Mouse (Mus musculus): Measurements from ENCODE around the gene Mok. TPM values are rescaled to one million over a fixed set of nuclear protein-coding genes. Genes with fewer than 3 reads are reported as not detected.

The Mok gene
- polyA plus RNA-seq, 1 experiment: 3.3 TPM

DNA sequence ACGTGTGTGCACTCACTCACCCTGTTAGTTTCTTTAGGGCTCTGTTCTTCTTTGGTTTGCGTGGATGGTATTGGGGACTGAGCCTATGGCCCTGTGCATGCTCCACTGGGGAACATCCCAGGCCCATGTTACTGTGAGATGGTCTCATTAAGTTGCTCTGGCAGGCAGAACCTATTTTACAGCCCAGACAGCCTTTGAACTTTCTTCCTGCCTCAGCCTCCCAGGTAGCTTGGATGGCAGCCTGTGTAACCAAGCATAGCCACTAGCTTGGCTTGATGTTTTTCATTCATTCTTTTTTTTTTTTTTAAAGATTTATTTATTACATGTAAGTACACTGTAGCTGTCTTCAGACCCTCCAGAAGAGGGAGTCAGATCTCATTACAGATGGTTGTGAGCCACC, 44.5 kb upstream of the Mok start:
- TF ChIP-seq MAX (IDR thresholded peaks at IDR 0.05; ENCODE audit: low read depth) (no peak), POLR2AphosphoS2 (IDR thresholded peaks at IDR 0.05; ENCODE audit: insufficient read length, low read depth) (no peak), SRF (IDR thresholded peaks at IDR 0.05; ENCODE audit: control insufficient read depth, insufficient read length, low read depth) (no peak), TCF12 (IDR thresholded peaks at IDR 0.05; ENCODE audit: insufficient read depth, poor library complexity, severe bottlenecking) (no peak), REST (IDR thresholded peaks at IDR 0.05; ENCODE audit: insufficient read depth, insufficient read length) (no peak), TCF3 (IDR thresholded peaks at IDR 0.05; ENCODE audit: insufficient read length, low read depth) (no peak), POLR2A (IDR thresholded peaks at IDR 0.05; ENCODE audit: insufficient read length, low read depth) (no peak), USF1 (IDR thresholded peaks at IDR 0.05; ENCODE audit: low read depth) (no peak), MYOD1 (IDR thresholded peaks at IDR 0.05; ENCODE audit: control insufficient read depth in 1 of 3, insufficient read length in 2 of 3, low read depth in 2 of 3) (no peak), E2F4 (IDR thresholded peaks at IDR 0.05; ENCODE audit: insufficient read depth) (no peak), CEBPB (IDR thresholded peaks at IDR 0.05; ENCODE audit: insufficient read depth, poor library complexity, severe bottlenecking) (no peak), MYOG (IDR thresholded peaks at IDR 0.05; ENCODE audit: control insufficient read depth in 1 of 3, insufficient read depth in 1 of 3, insufficient read length in 2 of 3, low read depth in 2 of 3) (no peak)
- Histone ChIP-seq H3K79me2 (ENCODE audit: control insufficient read depth, insufficient read depth) (peaks cover 31% of the 10 kb centered on the region), H3ac (ENCODE audit: control insufficient read depth, insufficient read length) (no peak overlapping the region), H3K36me3 (ENCODE audit: control insufficient read depth, insufficient read depth) (no peaks in the 10 kb centered on the region), H3K27me3 (ENCODE audit: control insufficient read depth, insufficient read depth, insufficient read length) (no peaks in the 10 kb centered on the region), H3K4me2 (ENCODE audit: low read depth) (no peak overlapping the region), H3K4me3 (no peak overlapping the region)

DNA sequence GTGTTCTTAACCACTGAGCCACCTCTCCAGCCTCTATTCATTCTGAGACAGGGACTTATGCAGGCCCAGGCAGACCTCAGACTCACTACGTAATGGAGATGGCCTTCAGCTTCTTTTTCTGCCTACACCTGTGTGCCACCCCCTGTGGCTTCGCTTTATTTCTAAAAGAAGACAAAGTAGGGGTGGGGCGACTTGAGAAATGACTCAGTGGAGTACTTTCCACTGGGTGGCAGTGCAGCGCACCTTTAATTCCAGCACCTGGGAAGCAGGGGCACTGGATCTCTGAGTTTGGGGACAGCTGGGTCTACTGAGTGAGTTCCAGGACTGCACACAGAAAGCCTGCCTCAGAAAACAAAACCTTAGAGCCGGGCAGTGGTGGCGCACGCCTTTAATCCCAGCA, 41.6 kb upstream of the Mok start:
- TF ChIP-seq MAX (IDR thresholded peaks at IDR 0.05; ENCODE audit: low read depth) (no peak), USF1 (IDR thresholded peaks at IDR 0.05; ENCODE audit: low read depth) (no peak), REST (IDR thresholded peaks at IDR 0.05; ENCODE audit: insufficient read depth, insufficient read length) (no peak), CEBPB (IDR thresholded peaks at IDR 0.05; ENCODE audit: insufficient read depth, poor library complexity, severe bottlenecking) (no peak), E2F4 (IDR thresholded peaks at IDR 0.05; ENCODE audit: insufficient read depth) (no peak), MYOG (IDR thresholded peaks at IDR 0.05; ENCODE audit: control insufficient read depth in 1 of 3, insufficient read depth in 1 of 3, insufficient read length in 2 of 3, low read depth in 2 of 3) (no peak)
- Histone ChIP-seq H3K36me3 (ENCODE audit: control insufficient read depth, insufficient read depth) (peaks cover 12% of the 10 kb centered on the region), H3ac (ENCODE audit: control insufficient read depth, insufficient read length) (no peak overlapping the region), H3K4me2 (ENCODE audit: low read depth) (no peak overlapping the region), H3K79me2 (ENCODE audit: control insufficient read depth, insufficient read depth) (peaks cover 16% of the 10 kb centered on the region), H3K4me3 (no peak overlapping the region), H3K27me3 (ENCODE audit: control insufficient read depth, insufficient read depth, insufficient read length) (no peaks in the 10 kb centered on the region)

DNA sequence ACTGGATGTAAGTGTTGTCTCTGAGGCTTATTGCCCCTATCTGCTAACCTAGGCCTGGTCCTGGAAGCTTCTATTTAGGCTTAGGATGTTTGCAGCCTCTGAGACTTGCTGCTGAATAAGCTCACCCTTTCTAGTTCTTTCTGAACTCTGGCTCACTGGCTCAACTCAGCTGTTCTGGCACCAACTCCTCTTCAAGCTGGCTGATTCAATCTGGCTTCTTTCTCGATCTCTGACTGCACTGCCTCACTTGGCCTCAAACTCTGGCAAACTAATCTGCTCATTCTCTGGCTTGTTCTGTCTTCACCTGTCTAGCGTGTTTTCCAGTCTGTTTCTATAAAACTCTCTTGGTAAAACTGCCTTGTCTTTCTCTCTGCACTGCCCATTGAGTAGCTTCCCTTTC, 34.6 kb upstream of the Mok start:
- Histone ChIP-seq H3K4me2 (ENCODE audit: low read depth) (no peak overlapping the region), H3K4me3 (no peak overlapping the region), H3K27me3 (ENCODE audit: control insufficient read depth, insufficient read depth, insufficient read length) (no peaks in the 10 kb centered on the region), H3K36me3 (ENCODE audit: control insufficient read depth, insufficient read depth) (peaks cover 23% of the 10 kb centered on the region), H3K79me2 (ENCODE audit: control insufficient read depth, insufficient read depth) (no peaks in the 10 kb centered on the region), H3ac (ENCODE audit: control insufficient read depth, insufficient read length) (no peak overlapping the region)
- TF ChIP-seq TCF12 (IDR thresholded peaks at IDR 0.05; ENCODE audit: insufficient read depth, poor library complexity, severe bottlenecking): no peak

GRCm38 (mm10) chr12:110871247-110871646, 30.5 kb upstream of the Mok start:
- H3K36me3 ChIP-seq (ENCODE audit: control insufficient read depth, insufficient read depth): peaks cover 17% of the 10 kb centered on the region
- H3K27me3 ChIP-seq (ENCODE audit: control insufficient read depth, insufficient read depth, insufficient read length): no peaks in the 10 kb centered on the region
- no peaks in the 10 kb centered on the region for H3K79me2 ChIP-seq (ENCODE audit: control insufficient read depth, insufficient read depth)
- no peak for TF ChIP-seq SRF (IDR thresholded peaks at IDR 0.05; ENCODE audit: control insufficient read depth, insufficient read length, low read depth)
- TF ChIP-seq MYOG (IDR thresholded peaks at IDR 0.05; ENCODE audit: control insufficient read depth in 1 of 3, insufficient read depth in 1 of 3, insufficient read length in 2 of 3, low read depth in 2 of 3): no peak
- TF ChIP-seq E2F4 (IDR thresholded peaks at IDR 0.05; ENCODE audit: insufficient read depth): no peak
- no peak for TF ChIP-seq CEBPB (IDR thresholded peaks at IDR 0.05; ENCODE audit: insufficient read depth, poor library complexity, severe bottlenecking)
- TF ChIP-seq MAX (IDR thresholded peaks at IDR 0.05; ENCODE audit: low read depth): no peak
- TF ChIP-seq TCF3 (IDR thresholded peaks at IDR 0.05; ENCODE audit: insufficient read length, low read depth): no peak
- no peak for TF ChIP-seq POLR2A (IDR thresholded peaks at IDR 0.05; ENCODE audit: insufficient read length, low read depth)
- TF ChIP-seq MYOD1 (IDR thresholded peaks at IDR 0.05; ENCODE audit: control insufficient read depth in 1 of 3, insufficient read length in 2 of 3, low read depth in 2 of 3): no peak
- no peak for TF ChIP-seq TCF12 (IDR thresholded peaks at IDR 0.05; ENCODE audit: insufficient read depth, poor library complexity, severe bottlenecking)
- no peak for TF ChIP-seq POLR2AphosphoS2 (IDR thresholded peaks at IDR 0.05; ENCODE audit: insufficient read length, low read depth)
- TF ChIP-seq USF1 (IDR thresholded peaks at IDR 0.05; ENCODE audit: low read depth): no peak
- H3K4me3 ChIP-seq: no peak overlapping the region
- no peak overlapping the region for H3K4me2 ChIP-seq (ENCODE audit: low read depth)
- no peak overlapping the region for H3ac ChIP-seq (ENCODE audit: control insufficient read depth, insufficient read length)

GRCm38 (mm10) chr12:110870107-110870506, 29.4 kb upstream of the Mok start:
- Histone ChIP-seq H3K4me2 (ENCODE audit: low read depth) (no peak overlapping the region), H3K79me2 (ENCODE audit: control insufficient read depth, insufficient read depth) (no peaks in the 10 kb centered on the region), H3ac (ENCODE audit: control insufficient read depth, insufficient read length) (no peak overlapping the region), H3K27me3 (ENCODE audit: control insufficient read depth, insufficient read depth, insufficient read length) (no peaks in the 10 kb centered on the region), H3K36me3 (ENCODE audit: control insufficient read depth, insufficient read depth) (peaks cover 9% of the 10 kb centered on the region), H3K4me3 (no peak overlapping the region)
- no peak for TF ChIP-seq POLR2AphosphoS2 (IDR thresholded peaks at IDR 0.05; ENCODE audit: insufficient read length, low read depth)
- TF ChIP-seq TCF3 (IDR thresholded peaks at IDR 0.05; ENCODE audit: insufficient read length, low read depth): no peak
- no peak for TF ChIP-seq POLR2A (IDR thresholded peaks at IDR 0.05; ENCODE audit: insufficient read length, low read depth)
- no peak for TF ChIP-seq REST (IDR thresholded peaks at IDR 0.05; ENCODE audit: insufficient read depth, insufficient read length)
- no peak for TF ChIP-seq MYOD1 (IDR thresholded peaks at IDR 0.05; ENCODE audit: control insufficient read depth in 1 of 3, insufficient read length in 2 of 3, low read depth in 2 of 3)
- TF ChIP-seq SRF (IDR thresholded peaks at IDR 0.05; ENCODE audit: control insufficient read depth, insufficient read length, low read depth): no peak
- no peak for TF ChIP-seq E2F4 (IDR thresholded peaks at IDR 0.05; ENCODE audit: insufficient read depth)
- TF ChIP-seq USF1 (IDR thresholded peaks at IDR 0.05; ENCODE audit: low read depth): no peak
- TF ChIP-seq MYOG (IDR thresholded peaks at IDR 0.05; ENCODE audit: control insufficient read depth in 1 of 3, insufficient read depth in 1 of 3, insufficient read length in 2 of 3, low read depth in 2 of 3): no peak
- no peak for TF ChIP-seq MAX (IDR thresholded peaks at IDR 0.05; ENCODE audit: low read depth)
- no peak for TF ChIP-seq TCF12 (IDR thresholded peaks at IDR 0.05; ENCODE audit: insufficient read depth, poor library complexity, severe bottlenecking)
- no peak for TF ChIP-seq CEBPB (IDR thresholded peaks at IDR 0.05; ENCODE audit: insufficient read depth, poor library complexity, severe bottlenecking)
